Comparison of ENCODE assay signal across 12 mouse cellular contexts in genomic region chr17:44254698-44255097, GRCm38 (mm10).
"Had no signal": no experiment of that assay in that cellular context is flagged by ENCODE, and none has a peak within 500 bp of the region (broad histone marks: within the 10 kb centered on the region; RNA-seq: fewer than 3 reads in every experiment).

No protein-coding gene starts in this region.

- H3K36me3 ChIP-seq: limb, embryonic 13.5 days; liver, embryonic 15.5 days; midbrain, embryonic 13.5 days had no signal

- H3K4me3 ChIP-seq: limb, embryonic 13.5 days; liver, embryonic 15.5 days; midbrain, embryonic 13.5 days had no signal

- DNase-seq: kidney, postnatal 10 days; left cerebral cortex, postnatal 4 days; lung, adult 2 months; lung, postnatal 36 days; right cerebral cortex, postnatal 4 days; spleen, adult 18-20 months; thymus, adult 18-20 months; thymus, postnatal 25 days had no signal

- H3K9me3 ChIP-seq: liver, embryonic 15.5 days; midbrain, embryonic 13.5 days had no signal

- ATAC-seq: lung, postnatal 0 days; midbrain, embryonic 13.5 days had no signal

- H3K27ac ChIP-seq: limb, embryonic 13.5 days; liver, embryonic 15.5 days; midbrain, embryonic 13.5 days had no signal

- H3K4me2 ChIP-seq: limb, embryonic 13.5 days; liver, embryonic 15.5 days; midbrain, embryonic 13.5 days had no signal

- H3K9ac ChIP-seq: limb, embryonic 13.5 days; liver, embryonic 15.5 days; midbrain, embryonic 13.5 days had no signal

- H3K27me3 ChIP-seq: liver, embryonic 15.5 days had no signal

- H3K4me1 ChIP-seq: liver, embryonic 15.5 days; midbrain, embryonic 13.5 days had no signal
